Mouse (Mus musculus): ENCODE measurements around the gene Bach2.

- TF ChIP-seq CTCF (IDR thresholded peaks at IDR 0.05; ENCODE audit: low read depth, low read length) (no peak), POLR2A (IDR thresholded peaks at IDR 0.05; ENCODE audit: insufficient read depth, low read length) (no peak)
Observed at GRCm38 (mm10) chr4:32524282-32524681, 285.7 kb downstream of the Bach2 start.
